Mouse (Mus musculus) hindbrain, postnatal 0 days (tissue): Measurements from ENCODE around the gene Ppara. TPM values are rescaled to one million over a fixed set of nuclear protein-coding genes. Genes with fewer than 3 reads are reported as not detected.

Experiments
- ATAC-seq: fragments of 200-750 bp; cut with Nextera tagmentation; 2 replicates; pipeline ENCODE4 v1.8.0; 2017; ENCODE audit warnings: mild to moderate bottlenecking, moderate TSS enrichment, moderate library complexity
- DNase-seq: peaks from one replicate; pipeline ENCODE4 v3.0.0-alpha.2; 2015; ENCODE audit warnings: low spot score
- H3K27ac ChIP-seq: fragments of 300-500 bp; sonication (generic); 2 replicates; pipeline ENCODE4 v1.5.1; 2014; ENCODE audit warnings: mild to moderate bottlenecking
- H3K27me3 ChIP-seq: fragments of 300-500 bp; sonication (generic); 2 replicates; pipeline ENCODE4 v1.6.1; 2014; ENCODE audit warnings: low read length, mixed read lengths; ENCODE audit not compliant: insufficient read depth
- H3K36me3 ChIP-seq: fragments of 300-500 bp; sonication (generic); 2 replicates; pipeline ENCODE4 v1.6.1; 2014; ENCODE audit warnings: low read length, mixed read lengths; ENCODE audit not compliant: insufficient read depth
- H3K4me1 ChIP-seq: fragments of 300-500 bp; sonication (generic); 2 replicates; pipeline ENCODE4 v1.6.1; 2014; ENCODE audit warnings: antibody characterized with exemption, low read length, mixed read lengths; ENCODE audit not compliant: insufficient read depth
- H3K4me2 ChIP-seq: fragments of 300-500 bp; sonication (generic); 2 replicates; pipeline ENCODE4 v1.6.1; 2014; ENCODE audit warnings: low read depth, mild to moderate bottlenecking, low read length, moderate library complexity, mixed read lengths
- H3K4me3 ChIP-seq: fragments of 300-500 bp; sonication (generic); 2 replicates; pipeline ENCODE4 v1.5.1; 2014; ENCODE audit warnings: low read length
- H3K9ac ChIP-seq: fragments of 300-500 bp; sonication (generic); replicated peaks from 2 replicates; pipeline ENCODE4 v1.6.1; 2014; ENCODE audit warnings: mild to moderate bottlenecking, low read length, moderate library complexity, mixed read lengths
- H3K9me3 ChIP-seq: fragments of 300-500 bp; sonication (generic); 2 replicates; pipeline ENCODE4 v1.6.1; 2016; ENCODE audit warnings: low read length, mixed read lengths
- CTCF ChIP-seq: IDR thresholded peaks from 2 replicates; pipeline ENCODE4 v1.5.1; 2016; ENCODE audit warnings: antibody characterized with exemption, control low read depth, low read depth
- WGBS: fragments of 180-500 bp; shearing (Covaris S2); extraction: QIAGEN DNeasy Blood & Tissue Kit; methylation state at CpG from one replicate; pipeline ENCODE4 v1.1.7; 2014; 5-methylcytosine and 5-hydroxymethylcytosine counted together
- polyA plus RNA-seq: library from polyadenylated mRNA; unstranded; fragments of >200 nt; fragmentation: Nextera tagmentation; extraction: Ambion mirVana; gene quantifications from 2 replicates; pipeline ENCODE4 v1.2.1, GENCODE M21; 2015
- total RNA-seq: library from RNA; depleted of rRNA; stranded (reverse); fragments of >200 nt; gene quantifications from 2 replicates; pipeline ENCODE4 v1.2.3, GENCODE M21; 2014; rRNA removed

Gene Ppara
- total RNA-seq (1.2 and 6.6 TPM in 2 replicates), polyA plus RNA-seq (1.9 and 2.7 TPM in 2 replicates)

DNA sequence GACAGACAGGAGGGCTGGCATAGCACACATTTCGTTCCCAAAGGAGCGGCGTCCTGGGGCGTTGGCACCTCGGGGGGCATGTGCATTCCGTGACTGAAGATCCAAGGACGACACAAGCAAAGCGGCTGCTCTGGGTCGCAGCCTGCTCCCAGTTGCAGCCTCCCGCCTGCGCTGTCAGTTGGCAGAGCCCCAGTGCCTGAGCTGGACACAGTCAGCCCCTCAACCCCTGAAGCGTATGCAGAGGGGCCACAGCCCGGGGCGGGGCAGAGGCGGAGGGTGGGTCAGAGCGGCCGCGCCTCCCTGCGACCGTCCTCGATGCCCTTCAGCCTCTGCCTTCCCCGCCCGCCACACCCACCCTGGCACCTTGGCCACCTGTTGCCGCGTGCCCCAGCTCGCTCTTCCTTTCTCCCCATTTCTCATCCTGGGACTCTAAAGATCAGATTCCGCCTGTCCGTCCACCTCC lies at the start of gene Ppara:
Ppara (plus strand) TSS at position 413 of the 463 bp plus-strand sequence.
- Histone ChIP-seq H3K27me3 (peaks cover 28% of the 10 kb centered on the region), H3K27ac (peak within 1 kb of the TSS; percentile 71; the same call in 1 of the 2 replicates), H3K4me1 (peaks cover 4% of the 10 kb centered on the region; the same call in 1 of the 2 replicates), H3K36me3 (no peaks in the 10 kb centered on the region), H3K4me2 (peak within 1 kb of the TSS; percentile 59), H3K4me3 (peak within 1 kb of the TSS; percentile 48), H3K9me3 (no peaks in the 10 kb centered on the region), H3K9ac (peak within 1 kb of the TSS; percentile 39)
- 1% methylated on average over 27 of the region's 28 CpGs for WGBS
- DNase-seq (no peak), ATAC-seq (no peak; the same call in 1 of the 2 replicates)
- no peak for TF ChIP-seq CTCF

DNA sequence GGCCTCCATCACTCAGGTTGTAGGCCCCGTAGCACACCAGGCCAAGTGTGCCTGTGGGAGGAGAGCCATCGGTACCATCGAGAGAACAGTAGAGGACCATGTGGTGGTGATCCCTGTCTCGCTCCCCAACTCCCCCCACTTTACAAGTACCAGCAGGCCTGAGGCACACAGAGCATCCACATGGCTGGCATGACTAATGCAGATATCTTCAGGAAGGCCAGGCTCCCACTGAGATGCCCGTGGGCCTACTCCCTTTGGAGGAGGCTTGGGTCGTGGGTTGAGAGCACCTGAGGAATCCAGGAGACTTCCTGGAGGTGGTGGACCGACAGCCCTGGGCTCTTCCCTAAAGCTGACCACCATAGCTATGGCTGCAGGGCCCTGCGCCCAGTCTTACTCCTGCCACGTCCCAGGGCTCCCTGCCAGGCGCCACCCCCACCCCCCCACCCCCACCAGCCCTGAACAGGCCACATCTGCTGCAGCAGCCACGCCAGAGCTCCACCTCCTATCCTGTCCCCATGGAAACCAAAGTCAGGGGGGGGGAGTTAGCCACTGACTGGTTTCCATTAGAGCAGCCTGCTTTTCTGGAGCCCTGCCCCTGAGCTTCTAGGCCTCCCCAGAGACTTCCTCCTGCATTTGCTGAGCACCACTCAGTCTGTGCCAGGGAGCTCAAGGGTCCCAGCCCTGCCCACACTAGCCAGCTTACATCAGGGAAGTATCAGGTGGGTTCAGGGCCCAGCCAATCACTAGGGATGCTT lies 48.0 kb upstream of the Ppara start:
- Histone ChIP-seq H3K9me3 (no peaks in the 10 kb centered on the region), H3K36me3 (peaks cover 15% of the 10 kb centered on the region; the same call in 1 of the 2 replicates), H3K27ac (peak overlapping the region; percentile 64), H3K9ac (peak overlapping the region; percentile 4; the same call in 1 of the 2 replicates), H3K27me3 (no peaks in the 10 kb centered on the region), H3K4me3 (no peak overlapping the region), H3K4me2 (peak overlapping the region; percentile 18; the same call in 1 of the 2 replicates), H3K4me1 (peaks cover 31% of the 10 kb centered on the region)
- ATAC-seq (peak; percentile 92), DNase-seq (peak; percentile 92)
- no peak for TF ChIP-seq CTCF
- 25% methylated on average over 10 of the region's 11 CpGs for WGBS

DNA sequence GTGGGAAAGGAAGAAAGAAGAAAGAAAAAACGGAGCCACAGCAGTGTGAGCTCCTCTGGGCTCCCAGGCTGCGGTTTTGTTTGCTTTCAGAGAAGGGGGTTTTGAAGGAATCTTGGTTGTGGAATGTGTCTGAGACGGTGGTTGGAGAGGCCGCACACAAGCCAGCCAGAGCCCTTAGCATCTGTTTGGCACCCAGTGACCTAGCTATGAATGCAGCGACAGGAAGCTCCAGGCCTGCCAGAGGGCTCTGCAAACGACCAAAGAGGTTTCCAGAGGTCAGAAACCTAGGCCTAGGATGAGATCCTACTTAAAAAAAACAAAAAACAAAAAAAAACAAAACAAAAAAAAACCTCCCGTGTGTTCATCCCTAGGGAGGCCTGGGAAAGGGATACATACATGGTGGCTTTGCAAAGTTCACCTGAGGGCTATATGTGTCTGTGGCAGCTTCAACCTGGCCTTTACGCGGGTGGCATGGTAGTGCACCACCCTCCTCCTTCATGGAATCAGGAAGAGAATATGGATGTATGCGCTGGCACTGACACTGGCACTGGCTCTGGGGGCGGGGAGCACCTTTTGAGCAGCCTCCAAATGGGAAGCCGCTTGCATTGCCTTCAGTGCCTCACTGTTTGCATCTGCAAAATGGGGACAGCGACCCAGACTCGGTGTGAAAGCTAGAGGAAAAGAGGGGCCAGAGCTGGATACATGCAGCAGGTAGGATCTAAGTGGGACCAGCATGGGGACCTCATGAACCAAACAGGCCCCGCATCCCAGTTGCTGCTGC lies 47.0 kb upstream of the Ppara start:
- Histone ChIP-seq H3K27me3 (no peaks in the 10 kb centered on the region), H3K4me2 (peak overlapping the region; percentile 21; the same call in 1 of the 2 replicates), H3K4me1 (peaks cover 31% of the 10 kb centered on the region), H3K9me3 (no peaks in the 10 kb centered on the region), H3K4me3 (no peak overlapping the region), H3K27ac (peak overlapping the region; percentile 64), H3K9ac (0 out of 2 replicates have a peak overlapping the region, but pooled peaks have one; percentile 4), H3K36me3 (peaks cover 18% of the 10 kb centered on the region)
- no peak for DNase-seq
- WGBS = 65% methylated on average over 15 of the region's 15 CpGs
- TF ChIP-seq CTCF = no peak
- ATAC-seq = no peak

DNA sequence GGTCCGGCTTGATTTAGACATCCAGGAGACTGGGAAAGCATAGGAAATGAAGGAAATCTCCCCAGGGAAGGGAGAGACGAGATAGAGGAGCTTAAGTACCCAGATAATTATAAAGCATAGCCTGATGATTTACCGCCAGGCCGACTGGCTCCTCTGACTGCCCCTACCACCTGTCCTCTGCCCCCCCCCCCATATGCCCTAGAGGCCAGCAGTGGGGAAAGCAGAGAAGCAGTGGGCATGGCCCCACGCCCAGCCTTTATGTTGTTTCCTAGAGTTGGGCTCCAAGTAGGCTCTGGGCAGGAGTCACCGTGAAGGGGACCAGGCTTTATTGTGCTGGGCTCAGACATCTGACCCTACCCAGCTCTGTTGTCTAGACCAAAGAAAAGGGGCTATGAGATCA lies 46.0 kb upstream of the Ppara start:
- TF ChIP-seq CTCF = no peak
- no peaks in the 10 kb centered on the region for H3K9me3 ChIP-seq
- H3K9ac ChIP-seq = no peak overlapping the region; the same call in 1 of the 2 replicates
- peak overlapping the region; percentile 64 for H3K27ac ChIP-seq
- no peak for ATAC-seq
- H3K4me1 ChIP-seq = peaks cover 31% of the 10 kb centered on the region
- H3K36me3 ChIP-seq = peaks cover 16% of the 10 kb centered on the region
- peak overlapping the region; percentile 10; the same call in 1 of the 2 replicates for H3K4me2 ChIP-seq
- WGBS = 29% methylated on average over 6 of the region's 6 CpGs
- H3K4me3 ChIP-seq = no peak overlapping the region
- no peak for DNase-seq
- no peaks in the 10 kb centered on the region for H3K27me3 ChIP-seq

DNA sequence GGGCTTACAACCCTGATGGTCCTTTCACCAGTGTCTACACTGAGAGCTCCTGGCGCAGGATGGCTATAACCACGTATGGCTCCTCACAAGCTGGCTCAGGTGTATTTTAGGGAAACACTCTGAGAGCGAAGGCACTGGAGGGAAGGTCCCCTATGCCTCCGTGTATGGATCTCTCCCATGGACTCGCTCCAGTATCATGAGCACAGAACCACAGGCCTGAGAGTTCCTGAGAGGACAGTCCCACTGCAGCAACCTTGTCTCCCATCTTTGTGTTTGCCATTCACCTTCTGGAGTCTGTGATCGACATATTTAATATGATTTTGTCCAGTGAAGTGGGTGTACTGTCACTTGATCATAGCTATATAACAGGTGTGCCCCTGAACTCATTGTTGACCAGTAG lies 45.3 kb upstream of the Ppara start:
- H3K4me1 ChIP-seq = peaks cover 31% of the 10 kb centered on the region
- H3K4me3 ChIP-seq = no peak overlapping the region
- TF ChIP-seq CTCF = no peak
- ATAC-seq (no peak), DNase-seq (no peak)
- 79% methylated on average over 6 of the region's 6 CpGs for WGBS
- H3K9me3 ChIP-seq = no peaks in the 10 kb centered on the region
- peaks cover 16% of the 10 kb centered on the region for H3K36me3 ChIP-seq
- H3K27ac ChIP-seq = peak overlapping the region; percentile 15; the same call in 1 of the 2 replicates
- H3K4me2 ChIP-seq = no peak overlapping the region
- no peaks in the 10 kb centered on the region for H3K27me3 ChIP-seq
- no peak overlapping the region for H3K9ac ChIP-seq

DNA sequence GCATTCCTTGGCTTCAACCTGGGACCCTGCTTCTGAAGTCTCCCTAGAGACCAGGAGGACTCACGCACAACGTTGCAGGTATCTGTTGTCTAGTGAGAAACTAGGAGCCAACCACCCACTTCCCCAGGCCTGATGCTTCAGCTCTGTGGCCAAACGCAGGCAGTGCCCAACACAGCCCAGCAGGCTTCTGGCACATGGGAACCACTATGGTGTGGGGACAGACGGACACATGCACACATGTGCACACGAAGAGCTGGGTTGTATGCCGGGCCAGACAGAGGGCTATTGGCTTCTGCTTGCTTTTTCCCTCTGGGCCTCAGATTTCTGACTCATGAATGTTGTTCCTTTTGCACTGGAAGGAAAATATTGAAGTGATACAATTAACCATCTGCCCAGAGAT lies 44.7 kb upstream of the Ppara start:
- WGBS = 41% methylated on average over 6 of the region's 6 CpGs
- no peak for TF ChIP-seq CTCF
- Histone ChIP-seq H3K9ac (no peak overlapping the region), H3K27ac (peak overlapping the region; percentile 15; the same call in 1 of the 2 replicates), H3K4me2 (no peak overlapping the region), H3K4me1 (peaks cover 31% of the 10 kb centered on the region), H3K36me3 (peaks cover 21% of the 10 kb centered on the region), H3K9me3 (no peaks in the 10 kb centered on the region), H3K4me3 (no peak overlapping the region), H3K27me3 (no peaks in the 10 kb centered on the region)
- DNase-seq = no peak
- no peak for ATAC-seq
